Mouse (Mus musculus): ENCODE data around the gene Il13. TPM values are rescaled to one million over a fixed set of nuclear protein-coding genes. Genes with fewer than 3 reads are reported as not detected.
A peak's percentile ranks its signal among the peaks of the same experiment; 100 is the strongest.

Gene Il13
- polyA plus RNA-seq, 1 experiment: not detected

DNA sequence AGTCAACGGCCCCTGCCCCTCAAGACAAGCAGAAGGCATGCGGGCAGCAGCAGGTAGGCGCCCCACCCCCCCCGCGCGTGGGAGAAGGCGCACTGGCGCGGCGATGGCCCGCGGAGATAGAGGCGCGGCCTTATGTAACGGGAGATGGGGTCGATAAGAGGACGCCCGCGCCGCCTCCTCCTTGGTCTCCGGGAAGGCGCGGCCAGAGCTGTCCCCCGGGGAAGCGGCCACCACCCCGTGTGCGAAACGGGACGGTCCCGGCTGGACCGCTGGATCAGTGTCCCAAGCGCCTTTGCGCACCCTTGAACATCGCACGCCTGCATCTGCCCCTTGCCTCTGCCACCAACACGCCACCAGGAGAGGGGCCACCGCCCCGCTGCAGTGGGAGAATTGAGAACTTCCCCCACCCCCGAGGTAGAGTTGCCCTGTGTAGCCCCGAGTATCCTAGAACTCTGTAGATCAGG, 1.7 kb upstream of the Il13 start:
- no peak for TF ChIP-seq CTCF (IDR thresholded peaks at IDR 0.05; ENCODE audit: insufficient read depth, low read length)
- TF ChIP-seq POLR2A (IDR thresholded peaks at IDR 0.05; ENCODE audit: borderline replicate concordance, extremely low read depth, low read depth, low read length): no peak
- H3K4me1 ChIP-seq (ENCODE audit: control insufficient read depth, insufficient read depth, low read length): 0 out of 2 replicates have a peak, but pooled peaks cover 2% of the 10 kb centered on the region
- H3K4me3 ChIP-seq (replicated peaks; ENCODE audit: extremely low read depth, low read depth, low read length): peak overlapping the region; percentile 22
- no peak for DNase-seq
- 3% methylated on average over 40 of the region's 40 CpGs for whole genome bisulfite sequencing

DNA sequence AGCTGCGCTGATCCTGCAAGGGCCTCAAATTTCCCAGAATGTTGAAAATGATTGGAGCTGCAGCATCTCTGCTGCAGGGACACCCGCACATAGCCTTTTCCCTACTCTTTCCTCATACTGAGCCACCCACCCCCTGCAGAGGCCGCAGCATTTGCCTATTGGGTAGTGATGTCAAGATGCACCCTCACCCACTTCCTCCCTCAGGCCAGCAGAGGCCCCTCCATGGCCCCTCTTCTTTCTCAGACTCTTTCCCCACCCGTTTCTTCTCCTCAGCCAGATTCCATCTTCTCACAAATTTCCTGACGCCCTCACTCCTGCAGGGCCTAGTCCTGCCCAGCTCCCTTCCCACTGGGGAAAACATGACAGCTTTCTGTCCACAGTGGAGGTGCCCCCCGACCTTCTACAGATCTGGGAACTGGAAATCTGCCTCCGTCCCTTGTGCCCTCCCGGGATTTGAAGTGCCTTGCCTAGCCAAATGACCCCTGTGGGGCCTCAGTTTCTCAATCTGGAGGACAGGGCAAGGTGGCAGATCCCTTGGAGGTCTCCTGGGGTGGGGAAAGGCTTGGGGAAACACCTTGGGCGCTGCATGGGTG, 1.2 kb upstream of the Il13 start:
- H3K4me3 ChIP-seq (replicated peaks; ENCODE audit: extremely low read depth, low read depth, low read length): no peak overlapping the region
- no peak for TF ChIP-seq POLR2A (IDR thresholded peaks at IDR 0.05; ENCODE audit: borderline replicate concordance, extremely low read depth, low read depth, low read length)
- TF ChIP-seq CTCF (IDR thresholded peaks at IDR 0.05; ENCODE audit: insufficient read depth, low read length): no peak
- no peak for DNase-seq
- H3K4me1 ChIP-seq (ENCODE audit: control insufficient read depth, insufficient read depth, low read length): 0 out of 2 replicates have a peak, but pooled peaks cover 2% of the 10 kb centered on the region
- WGBS: 65% methylated on average over 9 of the region's 9 CpGs

DNA sequence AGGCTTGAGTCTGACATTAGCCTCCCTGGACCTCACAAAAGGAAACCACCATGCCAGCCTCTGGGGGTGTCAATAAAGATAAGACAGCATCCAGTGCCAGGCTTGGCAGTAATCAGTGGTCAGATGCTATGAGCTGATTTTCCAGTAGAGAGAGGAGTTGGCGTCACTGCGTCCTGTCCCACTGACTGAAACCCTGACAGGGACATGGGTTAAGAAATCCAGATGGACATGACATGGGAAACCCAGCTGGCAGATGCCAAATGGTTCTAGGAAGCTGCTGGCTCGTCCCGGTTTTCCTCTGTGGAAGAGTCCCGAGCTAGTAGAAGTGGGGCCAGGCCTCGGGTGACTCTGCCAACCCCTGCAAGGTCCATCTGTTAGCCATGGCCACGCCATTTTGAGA, 858 bp downstream of the Il13 start:
- no peak for DNase-seq
- 83% methylated on average over 7 of the region's 7 CpGs for WGBS
- H3K4me3 ChIP-seq (replicated peaks; ENCODE audit: extremely low read depth, low read depth, low read length): no peak overlapping the region
- no peak for TF ChIP-seq CTCF (IDR thresholded peaks at IDR 0.05; ENCODE audit: insufficient read depth, low read length)
- no peak for TF ChIP-seq POLR2A (IDR thresholded peaks at IDR 0.05; ENCODE audit: borderline replicate concordance, extremely low read depth, low read depth, low read length)
- 0 out of 2 replicates have a peak, but pooled peaks cover 2% of the 10 kb centered on the region for H3K4me1 ChIP-seq (ENCODE audit: control insufficient read depth, insufficient read depth, low read length)

DNA sequence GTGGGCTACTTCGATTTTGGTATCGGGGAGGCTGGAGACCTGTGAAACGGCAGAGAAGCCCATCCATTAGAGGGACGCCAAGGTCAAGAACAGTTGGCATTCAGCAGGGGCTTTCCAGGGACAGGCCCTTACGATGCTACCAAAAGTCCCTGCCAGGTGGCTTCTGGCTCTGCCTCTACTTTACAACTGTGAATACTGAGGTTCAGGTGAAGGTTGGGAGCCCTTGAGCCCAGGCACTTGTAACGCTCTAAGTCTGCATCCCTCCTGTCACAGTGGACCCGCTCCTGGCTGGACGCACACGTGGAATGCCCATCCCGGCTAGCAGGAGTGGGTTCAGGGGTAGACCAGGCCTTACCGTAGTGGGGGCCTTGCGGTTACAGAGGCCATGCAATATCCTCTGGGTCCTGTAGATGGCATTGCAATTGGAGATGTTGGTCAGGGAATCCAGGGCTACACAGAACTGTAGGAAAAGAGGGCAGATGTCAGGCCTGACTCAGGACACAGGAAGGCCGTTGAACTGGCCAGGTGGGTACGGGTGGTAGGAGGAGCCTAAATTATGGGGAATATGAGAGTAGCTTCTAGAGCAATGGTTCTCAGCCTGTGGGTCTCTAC, 2.3 kb downstream of the Il13 start:
- TF ChIP-seq CTCF (IDR thresholded peaks at IDR 0.05; ENCODE audit: insufficient read depth, low read length): peak; percentile 23; the same call in 1 of the 2 replicates
- TF ChIP-seq POLR2A (IDR thresholded peaks at IDR 0.05; ENCODE audit: borderline replicate concordance, extremely low read depth, low read depth, low read length): no peak
- WGBS: 76% methylated on average over 14 of the region's 14 CpGs
- DNase-seq: no peak
- H3K4me1 ChIP-seq (ENCODE audit: control insufficient read depth, insufficient read depth, low read length): 0 out of 2 replicates have a peak, but pooled peaks cover 2% of the 10 kb centered on the region
- no peak overlapping the region for H3K4me3 ChIP-seq (replicated peaks; ENCODE audit: extremely low read depth, low read depth, low read length)

DNA sequence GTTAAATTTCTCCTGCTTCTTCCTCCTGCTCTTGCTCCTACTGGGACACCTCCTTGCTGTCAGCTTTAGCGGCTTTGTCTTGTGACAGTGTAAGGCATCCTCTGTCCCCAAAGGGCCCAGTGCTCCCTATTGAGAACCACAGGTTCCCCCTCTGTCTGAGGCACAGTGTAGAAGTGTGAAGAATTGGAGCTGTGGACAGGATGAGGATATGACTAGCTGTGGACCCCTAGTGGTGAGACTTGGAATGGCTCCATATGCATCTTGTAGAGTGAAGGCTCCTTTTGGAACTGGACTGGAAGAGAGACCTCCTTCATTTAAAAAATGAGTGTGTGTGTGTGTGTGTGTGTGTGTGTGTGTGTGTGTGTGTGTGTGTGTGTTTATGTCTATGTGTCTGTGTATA, 6.6 kb downstream of the Il13 start:
- TF ChIP-seq POLR2A (IDR thresholded peaks at IDR 0.05; ENCODE audit: borderline replicate concordance, extremely low read depth, low read depth, low read length) (no peak), CTCF (IDR thresholded peaks at IDR 0.05; ENCODE audit: insufficient read depth, low read length) (peak; percentile 43; the same call in 1 of the 2 replicates)
- DNase-seq: peak; percentile 58
- H3K4me3 ChIP-seq (replicated peaks; ENCODE audit: extremely low read depth, low read depth, low read length): no peak overlapping the region
- 12% methylated on average over 1 of the region's 1 CpGs for WGBS
- no peaks in the 10 kb centered on the region for H3K4me1 ChIP-seq (ENCODE audit: control insufficient read depth, insufficient read depth, low read length)

DNA sequence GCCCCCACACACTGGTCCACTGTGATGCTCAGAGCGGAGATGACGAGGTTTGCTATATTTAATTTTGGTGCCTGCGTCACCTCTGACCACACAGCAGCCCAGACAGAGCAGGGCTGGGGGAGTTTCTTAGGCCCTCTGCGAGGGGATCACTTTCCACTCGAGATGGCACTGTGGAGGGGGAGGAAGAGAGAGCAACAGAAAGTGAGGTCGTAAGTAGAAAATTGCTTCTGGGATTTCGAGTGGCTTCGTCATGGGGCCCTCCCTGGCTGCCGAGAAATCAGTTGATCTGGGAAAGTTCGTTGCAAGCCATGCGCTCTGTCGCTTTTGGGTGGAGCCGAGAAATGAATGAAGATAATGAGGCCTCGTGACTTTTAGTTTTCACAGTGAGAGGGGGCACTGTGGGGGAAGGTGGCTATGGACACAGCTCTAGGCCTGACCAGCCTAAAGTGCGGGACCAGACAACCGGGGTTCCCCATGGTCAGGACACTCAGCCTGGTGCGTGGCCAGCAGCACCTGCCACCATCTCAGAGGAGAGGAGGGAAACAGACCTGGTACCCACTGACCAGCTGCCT, 7.6 kb downstream of the Il13 start:
- Histone ChIP-seq H3K4me1 (ENCODE audit: control insufficient read depth, insufficient read depth, low read length) (no peaks in the 10 kb centered on the region), H3K4me3 (replicated peaks; ENCODE audit: extremely low read depth, low read depth, low read length) (no peak overlapping the region)
- 81% methylated on average over 17 of the region's 17 CpGs for WGBS
- no peak for DNase-seq
- TF ChIP-seq POLR2A (IDR thresholded peaks at IDR 0.05; ENCODE audit: borderline replicate concordance, extremely low read depth, low read depth, low read length) (no peak), CTCF (IDR thresholded peaks at IDR 0.05; ENCODE audit: insufficient read depth, low read length) (no peak)

DNA sequence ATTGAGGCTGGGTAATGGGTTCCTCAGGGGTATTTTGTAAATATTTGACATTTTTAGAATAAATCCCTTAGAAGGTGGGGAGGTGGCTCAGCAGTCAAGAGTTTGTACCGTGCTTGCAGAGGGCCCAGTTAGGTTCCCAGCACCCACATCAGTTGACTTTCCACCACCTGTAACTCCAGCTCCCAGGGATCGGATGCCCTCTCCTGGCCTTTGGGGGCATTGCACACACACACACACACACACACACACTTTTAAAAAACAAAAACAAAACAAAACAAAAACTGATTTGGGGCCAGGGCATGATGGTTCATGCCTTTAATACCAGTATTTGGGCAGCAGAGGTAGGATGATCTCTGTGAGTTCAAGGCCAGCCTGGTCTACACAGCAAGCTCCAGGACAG, 10.4 kb downstream of the Il13 start:
- no peak for DNase-seq
- H3K4me3 ChIP-seq (replicated peaks; ENCODE audit: extremely low read depth, low read depth, low read length): no peak overlapping the region
- H3K4me1 ChIP-seq (ENCODE audit: control insufficient read depth, insufficient read depth, low read length): no peaks in the 10 kb centered on the region
- WGBS: 96% methylated on average over 2 of the region's 2 CpGs
- no peak for TF ChIP-seq POLR2A (IDR thresholded peaks at IDR 0.05; ENCODE audit: borderline replicate concordance, extremely low read depth, low read depth, low read length)
- no peak for TF ChIP-seq CTCF (IDR thresholded peaks at IDR 0.05; ENCODE audit: insufficient read depth, low read length)

DNA sequence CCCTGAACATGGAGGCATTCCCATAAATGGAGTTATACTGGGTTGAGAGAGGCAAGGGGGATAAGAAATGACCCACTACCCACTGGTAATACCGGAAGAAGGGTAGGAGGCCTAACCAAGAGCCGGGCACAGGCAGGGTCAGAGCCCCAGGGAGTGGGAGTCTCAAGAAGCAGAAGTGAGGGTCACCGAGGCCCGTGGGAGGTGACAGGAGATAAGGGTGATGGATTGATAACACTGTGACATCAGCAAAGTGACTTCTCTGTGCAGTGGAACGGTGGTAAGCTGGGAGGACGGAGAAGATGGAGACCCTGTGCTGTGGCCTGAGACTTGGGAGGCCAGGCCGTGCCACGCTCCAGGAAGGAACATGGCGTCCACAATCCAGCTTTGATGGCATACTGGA, 10.9 kb downstream of the Il13 start:
- DNase-seq: no peak

DNA sequence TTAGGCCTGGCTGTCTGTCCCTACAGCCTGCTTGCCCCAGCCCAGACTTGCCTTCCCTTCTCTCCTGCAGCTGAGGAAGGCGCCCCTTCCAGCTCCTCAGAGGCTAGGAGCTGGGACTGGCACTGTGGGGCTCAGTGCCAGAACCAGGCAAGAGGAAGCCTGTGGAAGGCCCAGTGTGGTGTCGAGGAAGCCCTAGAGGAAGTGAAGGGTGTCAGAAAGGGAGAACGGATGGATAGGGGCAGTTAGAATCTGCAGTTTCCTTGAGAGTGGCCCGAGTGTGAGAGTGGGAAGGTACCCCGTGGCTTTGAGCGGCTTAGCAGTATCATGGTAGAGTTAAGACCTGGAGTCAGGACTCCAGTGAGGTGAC, 12.1 kb downstream of the Il13 start:
- TF ChIP-seq CTCF (IDR thresholded peaks at IDR 0.05; ENCODE audit: insufficient read depth, low read length) (no peak), POLR2A (IDR thresholded peaks at IDR 0.05; ENCODE audit: borderline replicate concordance, extremely low read depth, low read depth, low read length) (no peak)

More for the DNA sequence above, 10.9 kb downstream of the Il13 start:
- no peak for TF ChIP-seq POLR2A (IDR thresholded peaks at IDR 0.05; ENCODE audit: borderline replicate concordance, extremely low read depth, low read depth, low read length)
- no peak for TF ChIP-seq CTCF (IDR thresholded peaks at IDR 0.05; ENCODE audit: insufficient read depth, low read length)
- Histone ChIP-seq H3K4me3 (replicated peaks; ENCODE audit: extremely low read depth, low read depth, low read length) (no peak overlapping the region), H3K4me1 (ENCODE audit: control insufficient read depth, insufficient read depth, low read length) (no peaks in the 10 kb centered on the region)
- 74% methylated on average over 9 of the region's 9 CpGs for WGBS

More for the DNA sequence above, 12.1 kb downstream of the Il13 start:
- H3K4me1 ChIP-seq (ENCODE audit: control insufficient read depth, insufficient read depth, low read length): peaks cover under 1% of the 10 kb centered on the region; the same call in 1 of the 2 replicates
- WGBS: 43% methylated on average over 6 of the region's 6 CpGs
- no peak for DNase-seq
- no peak overlapping the region for H3K4me3 ChIP-seq (replicated peaks; ENCODE audit: extremely low read depth, low read depth, low read length)
